Mouse (Mus musculus) right cerebral cortex, adult 18-20 months (tissue): ENCODE data around the gene Lrit3.

Source experiments
- DNase-seq: peaks from one replicate; pipeline ENCODE4 v3.0.0; 2022; ENCODE audit warnings: mixed read lengths

The Lrit3 gene

DNA sequence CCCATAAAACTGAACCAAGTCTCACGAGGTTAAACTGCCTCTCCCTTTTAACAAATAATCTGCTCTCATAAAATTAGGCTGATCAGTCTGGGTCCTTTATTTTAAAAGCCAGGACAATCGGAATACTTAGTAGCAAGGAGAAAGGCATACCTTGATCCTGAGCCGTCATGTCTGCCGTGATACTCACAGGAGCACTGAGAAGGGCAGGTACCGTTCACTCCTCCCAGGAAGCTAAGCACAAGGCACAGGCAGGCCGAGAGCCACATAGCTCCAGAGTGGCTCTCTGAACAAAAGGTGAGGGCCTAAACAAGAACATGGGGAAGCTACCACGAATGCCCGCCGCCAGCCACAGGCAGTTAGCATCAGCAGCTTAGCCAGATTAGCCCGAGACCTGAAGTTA is at the start of gene Lrit3:
Gene Lrit3 (minus strand): TSS at position 266 of the 400 bp plus-strand sequence.
- no peak for DNase-seq

DNA sequence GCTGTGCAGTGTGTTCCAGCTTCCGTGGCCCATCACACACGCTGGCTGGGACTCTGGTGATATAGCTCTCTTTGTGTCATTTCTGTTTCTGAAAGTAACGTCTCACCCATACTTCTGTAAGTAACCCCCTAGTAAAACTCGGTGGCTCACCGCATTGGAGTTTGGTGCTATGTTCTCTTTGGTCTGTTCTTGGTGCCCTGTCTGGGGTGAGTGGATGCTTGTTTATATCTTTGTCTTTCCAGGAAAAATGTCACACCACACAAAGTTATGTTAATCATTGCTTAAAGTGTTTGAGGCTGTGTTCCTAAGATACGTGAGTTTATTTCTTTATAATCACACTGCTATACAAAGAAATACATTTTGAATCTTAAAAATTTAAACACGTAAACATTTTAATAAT is 43.0 kb upstream of the Lrit3 start:
- DNase-seq = no peak

DNA sequence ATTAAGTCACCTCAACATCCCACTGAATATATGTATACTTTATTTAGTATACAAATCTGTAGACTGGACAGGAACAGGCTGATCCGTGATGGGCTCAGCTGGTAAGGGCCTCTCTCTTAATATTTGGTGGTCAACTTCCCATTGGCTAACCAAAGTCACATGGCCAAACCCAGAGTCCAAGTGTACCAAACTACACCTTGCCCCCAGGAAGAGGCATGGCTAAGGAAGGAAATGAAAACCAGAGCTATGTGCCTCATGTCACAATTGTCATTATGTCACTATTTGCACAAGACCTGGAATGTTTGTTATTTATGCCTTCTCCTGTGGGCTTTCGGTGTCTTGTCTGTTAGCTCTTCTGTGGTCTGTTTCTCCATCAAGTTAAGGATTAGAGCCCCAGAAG is 42.0 kb upstream of the Lrit3 start:
- DNase-seq = no peak

DNA sequence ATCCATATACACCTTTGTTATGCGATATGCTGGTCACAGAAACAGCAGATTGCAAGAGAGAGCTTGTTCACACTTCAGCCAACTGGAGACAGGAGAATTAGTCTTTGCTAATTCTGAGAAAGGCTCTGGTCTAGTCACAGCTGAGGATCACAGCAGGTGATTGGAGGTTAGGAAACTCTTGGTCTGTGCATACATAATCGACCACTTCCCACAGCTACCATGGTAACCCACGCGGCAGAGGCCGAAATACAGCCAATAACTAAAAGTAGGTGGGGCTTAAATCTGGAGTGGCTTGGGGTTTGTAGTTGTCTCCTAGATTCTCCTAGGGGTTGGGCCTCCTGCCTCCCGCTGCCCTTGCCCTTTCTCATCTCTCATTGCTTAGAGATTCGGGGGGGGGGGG is 34.2 kb upstream of the Lrit3 start:
- DNase-seq = no peak

DNA sequence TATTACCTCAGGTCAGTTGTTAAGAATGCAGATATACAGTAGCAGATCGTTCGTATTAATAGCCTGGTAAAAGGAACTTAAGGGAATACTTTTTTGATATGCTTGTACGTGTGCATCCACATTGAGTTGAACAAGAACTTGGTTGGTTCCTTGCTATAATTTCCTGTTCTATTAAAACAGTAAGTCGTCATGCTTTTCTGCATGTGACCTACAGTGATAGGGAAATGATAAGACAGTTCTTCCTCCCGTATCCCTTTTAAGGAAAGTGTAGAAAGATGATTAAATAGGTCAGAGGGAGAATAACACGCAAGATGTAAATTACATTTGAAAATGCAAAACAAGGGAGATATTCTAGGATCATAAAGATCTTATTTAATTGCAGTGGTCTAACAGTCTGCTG is 33.1 kb upstream of the Lrit3 start:
- no peak for DNase-seq

DNA sequence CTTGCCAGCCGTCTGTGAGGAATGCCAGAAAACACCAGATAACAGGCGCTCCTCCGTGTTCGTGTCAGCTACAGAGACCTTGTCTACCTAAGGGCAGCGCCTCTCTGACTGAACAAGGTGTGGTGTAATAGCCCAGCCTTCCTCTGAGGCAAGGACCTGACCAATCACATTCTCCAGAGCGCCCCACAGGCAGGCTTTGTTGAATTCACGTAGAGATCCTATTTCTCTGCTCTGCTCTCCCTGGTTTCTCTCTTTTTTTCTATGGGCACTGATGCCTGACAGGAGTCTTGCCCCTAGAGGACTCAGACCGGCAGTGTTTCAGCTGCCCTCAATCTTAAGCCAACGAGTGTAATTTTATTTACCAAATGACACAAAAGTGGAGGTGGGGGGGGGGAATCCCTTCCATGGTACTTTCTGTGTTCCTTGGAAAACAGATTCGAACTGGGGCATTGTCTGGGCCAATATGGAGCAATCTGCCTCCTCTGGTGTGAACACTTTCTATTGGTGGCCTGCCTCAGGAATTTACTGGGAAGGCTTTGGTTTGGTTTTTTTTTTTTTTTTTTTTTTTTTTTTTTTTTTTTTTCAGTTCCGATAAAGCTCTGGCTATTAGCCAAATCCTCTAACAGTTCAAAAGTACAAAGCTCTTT is 32.3 kb upstream of the Lrit3 start:
- DNase-seq = no peak

DNA sequence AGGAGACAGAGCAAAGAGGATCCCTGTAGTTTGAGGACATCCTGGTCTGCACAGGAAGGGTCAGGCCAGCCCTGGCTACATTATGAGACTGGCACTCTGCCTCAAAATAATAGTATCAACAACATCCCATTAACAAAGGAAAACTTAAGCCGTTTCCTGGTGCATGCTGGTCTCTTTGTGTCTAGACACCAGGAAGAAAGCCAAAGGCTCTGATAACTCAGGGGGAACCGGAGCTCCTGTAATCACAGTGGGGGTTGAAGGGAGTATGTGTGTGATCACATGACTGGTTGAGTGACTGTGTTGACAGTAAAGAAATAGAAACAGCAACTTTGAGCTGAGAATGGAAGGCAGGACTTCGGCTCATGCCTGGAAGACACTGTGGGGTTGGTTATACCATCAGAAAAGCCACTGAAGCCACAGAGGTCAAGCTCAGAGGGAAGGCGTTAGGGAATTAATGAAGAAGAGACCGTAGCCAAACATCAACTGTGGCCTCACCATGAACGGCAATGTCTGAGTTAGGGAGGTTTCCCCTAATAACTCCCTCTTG is 31.6 kb upstream of the Lrit3 start, which contains the start of gene Cfi:
Gene Cfi (plus strand): TSS at position 497 of the 547 bp plus-strand sequence.
- no peak for DNase-seq

DNA sequence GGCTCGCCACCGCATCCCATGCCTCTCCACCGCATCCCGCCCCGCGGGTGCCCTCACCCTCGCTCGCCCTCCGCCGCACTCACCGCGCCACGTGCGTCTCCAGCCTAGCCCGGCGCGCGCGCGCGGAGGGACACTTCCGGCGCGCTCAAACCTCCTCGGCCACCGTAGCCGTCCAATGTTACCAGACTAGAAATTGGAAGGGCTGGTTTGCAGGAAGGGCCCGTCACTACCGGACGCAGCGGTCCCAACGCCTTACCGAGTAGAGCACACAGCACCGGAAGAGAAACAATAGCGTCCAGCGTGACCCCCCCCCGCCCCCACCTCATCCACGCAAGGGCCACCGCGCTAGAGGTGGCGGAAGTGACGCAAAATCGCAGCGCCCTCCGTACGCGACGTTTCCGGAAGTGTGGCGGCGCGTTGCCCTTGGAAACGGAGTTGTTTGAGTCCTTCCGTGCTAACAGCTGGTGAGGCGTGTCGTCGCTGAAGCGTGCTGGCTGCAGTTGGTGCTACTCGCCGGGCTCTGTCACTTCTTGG is 27.3 kb upstream of the Lrit3 start, which contains the start of gene Gar1:
Gene Gar1 (minus strand): TSS at position 362 of the 534 bp plus-strand sequence.
- peak; percentile 96 for DNase-seq

DNA sequence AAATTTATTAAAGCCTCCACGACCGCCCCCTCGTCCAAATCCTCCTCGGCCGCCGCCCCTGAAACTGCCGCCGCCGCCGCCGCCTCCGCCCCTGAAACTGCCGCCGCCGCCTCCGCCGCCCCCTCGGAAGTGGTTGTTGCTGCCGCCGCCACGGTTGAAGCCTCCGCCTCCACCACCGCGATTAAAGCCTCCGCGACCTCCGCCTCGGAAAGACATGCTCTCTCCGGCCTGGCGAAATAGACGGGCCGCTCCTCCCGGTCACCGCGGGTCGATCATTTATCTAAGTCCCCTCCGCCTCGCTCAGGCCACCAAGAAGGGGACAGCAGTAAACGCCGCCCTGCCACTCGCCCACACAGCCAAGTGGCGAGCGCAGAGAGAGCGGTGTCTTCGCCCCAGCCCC is 26.8 kb upstream of the Lrit3 start:
- DNase-seq = no peak

DNA sequence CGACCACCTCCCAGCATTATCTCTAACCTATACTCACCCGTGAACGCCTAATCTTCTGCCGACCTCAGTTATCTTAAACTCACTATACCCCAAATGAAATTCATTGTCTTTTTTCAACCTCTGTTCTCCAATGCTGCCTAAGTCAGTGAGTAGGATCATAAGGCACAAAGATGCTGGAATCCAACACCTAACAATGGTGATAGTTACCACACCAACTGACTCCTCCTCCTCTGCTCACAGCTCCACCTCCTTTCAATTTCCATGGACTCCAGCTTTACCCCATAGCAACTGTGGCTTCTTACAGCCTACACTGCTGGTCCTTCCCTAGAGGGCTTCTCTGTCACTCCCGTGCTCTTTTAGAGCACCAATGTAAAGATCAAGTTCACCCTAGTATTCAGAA is 23.9 kb upstream of the Lrit3 start:
- no peak for DNase-seq

DNA sequence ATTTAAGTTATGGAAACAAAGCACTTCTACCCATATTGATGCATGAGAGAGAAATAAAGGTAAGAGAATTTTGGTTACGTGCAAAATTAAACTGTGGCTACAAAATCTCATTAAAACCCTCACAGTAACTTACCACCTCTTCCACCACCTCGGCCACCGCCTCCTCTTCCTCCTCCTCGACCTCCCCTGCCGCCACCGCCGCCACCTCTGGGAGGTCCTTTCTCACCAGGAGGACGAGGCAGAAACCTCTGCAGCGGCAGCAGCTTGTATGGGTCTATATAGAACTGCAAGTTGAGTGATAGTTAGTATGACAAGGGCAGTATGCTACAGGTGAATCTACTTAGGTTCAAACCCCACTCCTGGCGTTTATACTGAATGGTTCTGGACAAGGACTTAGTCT is 22.9 kb upstream of the Lrit3 start:
- DNase-seq = no peak

DNA sequence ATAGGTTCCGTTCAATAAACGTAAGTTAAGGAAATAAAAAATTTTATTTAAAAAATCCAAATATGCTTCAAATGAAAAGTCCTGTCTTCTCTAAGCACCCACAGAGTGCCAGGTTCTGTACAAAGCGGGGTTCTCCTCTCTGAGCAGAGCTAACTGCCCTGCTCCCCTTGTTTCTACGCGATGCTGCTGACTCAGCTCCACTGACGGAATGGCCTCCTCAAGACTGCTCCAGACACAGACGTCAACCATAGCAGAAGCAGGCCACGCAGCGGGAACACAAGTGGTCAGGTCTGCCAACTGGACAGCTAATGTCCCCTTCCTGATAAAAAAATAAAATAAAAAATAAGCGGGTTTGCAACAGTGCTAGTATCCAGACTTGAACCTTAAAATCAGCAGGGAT is 21.1 kb upstream of the Lrit3 start:
- no peak for DNase-seq

DNA sequence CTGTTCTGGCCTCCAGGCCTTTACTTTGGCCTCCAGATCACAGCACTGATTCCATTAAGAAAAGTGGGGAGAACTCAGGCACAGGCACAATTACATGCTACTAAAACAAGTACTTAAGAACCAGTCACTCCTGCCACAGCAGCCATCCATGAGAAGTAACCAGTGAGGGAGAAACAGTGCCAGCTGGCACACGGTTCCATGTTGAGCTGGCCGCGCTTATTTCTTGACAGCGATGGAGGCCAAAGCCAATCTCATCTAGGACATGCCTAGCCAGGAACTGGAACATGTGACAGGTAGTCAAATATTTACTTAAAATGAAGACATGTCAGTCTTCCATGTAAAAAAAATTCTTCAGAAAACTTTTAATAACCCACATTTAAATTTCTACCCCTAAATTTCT is 20.3 kb upstream of the Lrit3 start:
- DNase-seq = no peak

DNA sequence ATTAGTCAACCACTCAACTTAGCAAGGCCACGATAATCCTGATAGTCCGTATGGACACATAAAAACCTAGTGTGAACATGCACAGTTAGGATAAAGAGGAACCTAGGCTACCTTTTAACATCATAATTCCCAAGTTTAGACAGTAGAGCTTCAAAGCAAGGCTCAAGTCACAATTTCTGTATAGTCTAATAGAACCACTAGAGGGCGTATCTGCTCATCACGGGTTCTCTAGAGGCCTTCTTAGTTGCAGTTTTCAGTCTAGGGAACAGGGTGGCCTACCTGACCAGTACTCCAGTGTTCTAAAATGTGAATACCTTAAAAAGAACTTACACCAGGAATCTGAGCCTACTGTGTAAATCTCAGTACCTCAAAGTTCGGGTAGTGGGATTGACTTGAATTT is 19.5 kb upstream of the Lrit3 start:
- DNase-seq = peak; percentile 24

DNA sequence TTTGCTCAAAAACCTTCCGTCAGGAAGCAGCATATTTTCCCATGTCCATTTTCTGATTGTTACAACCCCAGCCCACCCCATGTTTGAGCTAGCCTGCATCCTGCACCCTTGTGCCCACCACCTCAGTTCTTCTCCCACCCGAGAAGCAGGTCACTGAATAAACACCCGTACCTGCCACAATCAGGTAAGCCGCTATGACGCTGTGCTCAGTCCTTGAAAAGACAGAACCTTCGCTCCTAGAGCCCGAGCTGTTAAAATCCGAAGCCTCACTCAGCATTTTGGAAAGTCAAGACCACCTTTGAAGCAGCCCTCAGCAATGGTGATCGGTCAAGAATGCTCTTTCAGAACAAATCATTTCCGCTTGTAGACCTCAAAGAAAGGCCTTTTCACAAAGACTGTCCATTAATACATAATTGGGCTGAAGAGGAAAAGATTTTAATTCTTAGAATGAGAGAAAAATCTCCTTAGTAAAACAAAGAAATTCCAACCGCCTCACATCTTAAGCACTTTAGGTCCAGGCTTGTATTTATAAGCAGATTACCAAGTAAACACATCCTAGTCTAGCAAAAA is 18.5 kb upstream of the Lrit3 start, which contains the start of gene Rrh:
Gene Rrh (minus strand): TSS at position 382 of the 570 bp plus-strand sequence.
- DNase-seq = no peak

DNA sequence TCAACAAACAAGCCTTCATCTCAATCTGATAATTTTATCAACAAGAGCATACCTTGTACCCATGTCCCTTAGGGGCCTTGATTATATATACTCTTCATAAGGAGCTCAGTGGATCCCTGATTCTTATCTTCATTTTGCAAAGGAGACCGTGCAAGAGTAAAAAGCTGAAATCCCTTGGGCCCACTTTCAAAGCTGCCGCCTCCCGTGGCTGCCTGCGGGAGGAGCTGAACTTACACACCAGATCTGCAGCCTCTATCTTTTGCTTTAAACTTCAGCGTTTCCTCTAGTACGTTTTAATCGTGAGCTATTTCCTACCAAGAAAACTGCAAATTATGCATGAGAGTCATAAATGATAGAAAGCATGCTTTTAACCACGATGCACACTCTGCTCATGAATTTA is 17.9 kb upstream of the Lrit3 start:
- DNase-seq = no peak

DNA sequence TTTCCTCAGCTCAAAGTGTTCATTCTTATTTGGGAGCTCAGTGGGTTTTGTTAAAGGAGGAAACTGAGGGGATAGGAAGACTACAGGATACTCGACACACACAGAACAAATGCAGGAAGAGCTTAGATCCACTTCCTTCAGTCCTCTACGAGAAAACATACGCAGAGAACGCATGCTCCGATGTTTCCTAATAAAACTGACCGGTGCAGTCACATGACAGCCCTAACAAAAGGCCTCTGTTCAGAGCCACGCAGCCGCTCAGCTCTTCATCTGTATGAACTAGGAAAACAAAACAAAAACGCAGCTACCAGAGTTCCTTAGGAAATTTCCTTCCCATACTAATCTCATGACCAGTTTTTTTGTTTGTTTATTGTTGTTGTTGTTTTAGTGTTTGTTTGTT is 17.0 kb upstream of the Lrit3 start:
- DNase-seq = no peak

DNA sequence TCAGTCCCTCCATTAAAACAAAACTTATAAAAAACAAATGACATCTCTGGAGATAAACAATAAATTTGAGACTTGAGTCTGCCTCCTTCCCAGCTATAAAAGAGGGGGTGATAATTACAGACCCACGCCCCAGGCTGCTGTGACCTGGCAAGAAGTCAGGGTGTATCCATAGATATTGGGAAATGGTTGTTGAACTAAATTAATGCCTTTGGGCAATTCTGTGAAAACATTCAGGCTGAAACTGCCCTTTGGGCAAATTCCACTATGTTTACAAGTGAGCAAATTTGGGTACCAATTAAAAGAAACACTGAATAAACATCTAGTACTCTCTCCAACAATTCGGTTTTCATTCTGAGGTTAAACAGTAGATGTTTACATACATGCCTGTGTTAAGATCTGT is 4.8 kb downstream of the Lrit3 start:
- DNase-seq = no peak

DNA sequence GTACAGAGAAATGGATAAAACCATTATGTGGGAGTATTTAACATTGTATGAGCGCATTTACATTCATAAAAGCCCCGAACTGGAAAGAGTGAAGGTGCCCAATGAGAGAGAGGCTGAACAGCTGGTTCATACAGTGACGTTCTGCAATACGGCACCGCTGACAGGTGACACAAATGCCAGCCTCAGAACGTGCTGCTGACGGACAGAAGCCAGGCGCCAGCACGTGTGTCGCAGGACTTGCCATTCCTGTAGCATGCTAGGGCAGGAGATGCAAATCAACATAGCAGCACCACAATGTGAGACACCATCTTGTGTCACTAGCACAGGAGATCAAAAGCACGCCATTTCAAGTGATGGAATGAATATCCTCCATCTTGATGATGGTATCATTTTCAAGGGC is 5.3 kb downstream of the Lrit3 start:
- DNase-seq = no peak

DNA sequence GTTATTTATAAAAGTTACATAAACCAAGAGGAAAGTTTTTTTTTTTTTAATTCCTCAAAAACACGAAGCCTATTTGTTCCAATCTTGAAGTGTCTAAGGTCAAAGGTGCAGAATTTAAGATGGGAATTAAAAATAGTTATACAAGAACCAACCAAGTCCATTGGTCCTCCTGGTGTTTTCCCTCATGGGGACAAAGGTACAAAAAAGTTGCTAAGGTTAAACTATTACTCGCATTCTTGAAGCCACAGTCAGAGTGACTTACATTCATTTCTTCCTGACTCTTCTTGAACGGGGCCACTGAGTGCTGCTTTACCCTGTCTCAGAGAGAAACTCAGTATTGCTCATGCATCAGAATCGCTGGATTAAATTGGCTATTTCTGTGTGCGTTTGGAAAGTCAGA is 6.5 kb downstream of the Lrit3 start:
- DNase-seq = no peak

DNA sequence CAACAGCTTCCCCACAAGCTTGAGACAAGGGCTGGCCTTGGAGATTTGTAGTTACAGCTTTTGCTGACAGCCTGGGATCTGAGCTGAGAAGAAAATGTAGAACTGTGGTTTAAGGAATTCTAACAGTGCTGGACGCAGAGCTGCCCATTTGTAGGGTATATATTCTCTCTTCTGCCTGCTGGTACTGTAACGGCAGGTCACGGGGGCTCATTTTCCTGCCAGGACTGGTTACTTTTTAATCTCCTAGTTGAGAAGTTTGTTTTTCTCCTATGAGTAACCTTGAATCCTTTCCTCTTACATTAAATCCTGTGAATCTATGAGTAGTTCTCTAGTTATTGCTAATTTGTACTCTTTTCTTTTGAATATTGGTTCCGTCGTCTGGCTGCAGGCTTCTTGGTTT is 10.0 kb downstream of the Lrit3 start:
- no peak for DNase-seq

DNA sequence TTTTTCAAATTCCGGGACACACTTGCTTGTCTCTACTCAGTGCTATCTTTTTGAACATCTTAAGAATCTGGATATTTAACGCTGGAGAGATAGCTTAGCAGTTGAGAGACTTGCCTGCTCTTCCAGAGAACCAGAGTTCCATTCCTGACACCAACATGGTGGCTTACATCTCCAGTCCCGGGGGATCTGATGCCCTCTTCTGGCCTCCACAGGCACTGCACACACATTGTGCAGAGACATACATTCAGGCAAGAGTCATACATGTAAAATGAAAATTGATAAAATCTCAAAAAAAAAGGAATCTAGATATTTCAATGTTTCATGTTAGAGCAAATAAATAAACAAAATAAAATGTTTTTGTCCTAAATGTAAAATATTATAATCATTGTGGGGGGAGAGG is 21.1 kb downstream of the Lrit3 start:
- no peak for DNase-seq

DNA sequence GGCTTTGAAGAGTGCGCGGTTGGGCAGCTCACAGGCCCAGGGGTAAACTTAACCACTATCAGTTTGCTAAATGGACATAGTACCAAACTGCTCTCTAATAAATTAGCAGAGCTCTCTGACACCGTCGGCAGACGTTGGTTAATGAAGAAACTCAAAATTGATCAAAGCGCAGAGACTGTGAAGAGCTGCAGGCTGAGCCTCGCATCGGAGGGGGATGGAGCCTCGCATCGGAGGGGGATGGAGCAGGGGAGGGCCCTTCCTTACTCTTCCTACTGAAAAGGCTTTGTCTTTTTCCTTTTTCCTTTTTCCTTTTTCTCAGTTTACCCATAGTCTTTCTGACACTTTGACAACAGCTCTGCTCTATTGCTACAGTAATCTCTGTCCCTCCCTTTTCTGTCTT is 22.4 kb downstream of the Lrit3 start:
- DNase-seq = no peak

DNA sequence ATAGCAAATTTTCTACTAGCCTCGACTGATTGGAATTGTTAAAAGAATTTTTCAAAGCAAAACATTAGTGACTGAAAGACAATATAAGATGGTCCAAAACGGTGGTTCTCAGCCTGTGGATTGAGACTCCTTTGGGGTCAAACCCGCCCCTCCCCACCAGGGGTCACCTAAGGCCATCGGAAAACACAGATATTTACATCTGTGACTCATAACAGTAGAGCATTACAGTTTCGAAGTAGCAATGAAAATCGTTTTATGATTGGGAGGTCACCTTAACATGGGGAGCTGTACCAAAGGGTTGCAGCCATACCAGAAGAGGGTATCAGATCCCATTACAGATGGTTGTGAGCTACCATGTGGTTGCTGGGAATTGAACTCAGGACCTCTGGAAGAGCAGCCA is 32.6 kb downstream of the Lrit3 start:
- no peak for DNase-seq
